Mouse (Mus musculus) layer of hippocampus, postnatal 10 days (tissue): Measurements from ENCODE around the gene Ralgps2. TPM values are rescaled to one million over a fixed set of nuclear protein-coding genes. Genes with fewer than 3 reads are reported as not detected.

Experiments
- DNase-seq, 2 experiments: peaks; one replicate each; pipeline ENCODE4 v3.0.0; 2021; ENCODE audit warnings: low spot score in 2 of 2
- total RNA-seq, 2 experiments: library from RNA; stranded (reverse); gene quantifications; 2 replicates each; pipeline ENCODE4 v1.2.3; 2021

Ralgps2 gene
- total RNA-seq, 2 experiments from 2014 or later, result 93.3 to 101 TPM

DNA sequence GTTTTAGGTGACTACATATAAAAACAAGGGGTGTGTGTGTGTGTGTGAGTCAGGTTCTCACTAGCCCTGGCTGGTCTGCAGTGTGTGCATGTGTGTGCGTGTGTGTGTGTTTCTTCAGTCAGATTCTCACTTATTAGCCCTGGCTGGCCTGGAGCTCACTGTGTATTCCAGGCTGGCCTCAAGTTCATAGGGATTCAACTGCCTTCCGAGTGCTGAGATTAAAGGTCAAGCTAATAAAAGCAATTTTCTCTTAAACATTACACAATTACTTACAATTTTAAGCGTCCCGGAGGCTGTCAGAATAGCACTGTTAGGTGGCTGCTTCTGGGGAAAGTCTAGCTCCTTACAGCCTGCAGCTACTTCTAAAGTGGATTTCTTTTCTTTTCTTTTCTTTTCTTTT is 101.2 kb downstream of the Ralgps2 start, which contains the start of gene Angptl1:
Angptl1 (plus strand) TSS at position 386 of the 400 bp plus-strand sequence.
- no peak for DNase-seq

DNA sequence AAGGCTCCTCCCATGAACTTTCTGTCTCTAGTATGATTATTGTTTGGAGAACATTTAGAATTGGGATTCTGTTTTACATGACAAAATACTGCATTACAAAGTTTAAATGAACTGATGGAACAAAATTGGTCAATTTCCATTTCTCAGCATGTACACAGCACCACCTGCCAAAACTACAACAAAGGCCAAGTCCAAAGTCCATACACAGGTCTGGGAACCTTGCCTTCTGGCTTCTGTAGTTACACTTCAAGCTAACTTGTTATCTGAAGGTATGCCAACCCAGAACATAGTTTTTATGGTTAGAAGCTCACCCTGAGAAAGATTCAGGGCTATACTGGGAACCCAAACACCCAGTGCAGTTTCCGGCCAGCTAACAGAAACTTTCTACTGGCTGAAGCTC is 120.2 kb downstream of the Ralgps2 start:
- DNase-seq, result no peak

DNA sequence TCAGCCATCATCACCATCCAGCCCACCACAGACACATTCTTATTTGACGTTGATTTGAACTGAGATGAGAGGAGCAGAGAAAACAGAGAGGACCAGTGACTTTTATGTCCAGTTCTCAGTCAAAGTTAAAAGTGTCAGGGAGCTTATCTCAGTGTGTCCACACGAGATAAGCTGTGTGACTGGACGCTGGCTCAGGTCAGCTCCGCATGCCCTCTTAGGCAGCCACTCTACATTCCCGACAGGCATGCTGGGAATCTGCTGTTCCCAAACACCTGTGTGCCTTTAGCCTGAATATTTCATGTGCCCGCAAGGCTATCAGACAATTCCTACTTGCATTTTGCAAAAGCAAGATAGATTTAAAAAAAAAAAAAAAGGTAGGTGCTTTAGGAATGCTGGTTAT is 125.9 kb downstream of the Ralgps2 start:
- DNase-seq, result no peak

DNA sequence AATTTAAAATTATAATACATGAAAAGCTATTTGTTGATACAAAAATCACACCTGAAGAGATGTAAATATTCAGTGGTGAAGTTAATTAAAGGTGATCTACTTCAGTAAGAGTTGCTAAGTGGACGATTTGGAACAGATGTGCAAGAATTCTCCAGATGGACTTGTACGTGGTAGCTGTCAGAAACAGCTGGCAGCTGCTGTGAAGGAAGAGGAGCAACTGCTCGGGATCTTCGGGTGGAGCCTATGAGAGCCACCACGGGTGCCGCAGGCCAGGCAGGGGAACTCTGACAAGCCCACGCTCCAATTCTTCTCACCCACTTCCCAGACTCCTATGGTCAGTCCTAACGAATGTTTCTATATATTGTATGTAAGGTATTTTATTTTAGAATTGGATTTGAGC is 126.7 kb downstream of the Ralgps2 start:
- no peak for DNase-seq

DNA sequence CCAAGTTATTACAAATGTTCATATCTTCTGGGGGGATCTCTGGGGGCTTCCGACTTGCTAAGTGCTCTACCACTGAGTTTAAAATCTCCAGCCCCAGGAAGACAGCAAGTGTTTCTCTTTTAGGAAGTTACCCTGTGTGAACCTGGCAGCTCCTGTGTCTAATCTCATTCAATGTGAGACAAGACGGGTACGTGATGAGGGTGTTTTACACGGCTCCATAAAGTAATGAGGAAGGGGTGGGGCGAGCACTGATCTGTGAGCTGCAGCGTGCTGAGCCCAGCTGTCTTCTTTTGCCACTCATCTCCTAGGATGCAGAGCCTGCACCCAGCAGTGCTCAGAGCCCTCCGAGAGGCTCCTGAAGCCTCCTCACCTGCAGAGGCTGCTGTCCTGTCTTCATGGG is 127.5 kb downstream of the Ralgps2 start:
- DNase-seq, result no peak

DNA sequence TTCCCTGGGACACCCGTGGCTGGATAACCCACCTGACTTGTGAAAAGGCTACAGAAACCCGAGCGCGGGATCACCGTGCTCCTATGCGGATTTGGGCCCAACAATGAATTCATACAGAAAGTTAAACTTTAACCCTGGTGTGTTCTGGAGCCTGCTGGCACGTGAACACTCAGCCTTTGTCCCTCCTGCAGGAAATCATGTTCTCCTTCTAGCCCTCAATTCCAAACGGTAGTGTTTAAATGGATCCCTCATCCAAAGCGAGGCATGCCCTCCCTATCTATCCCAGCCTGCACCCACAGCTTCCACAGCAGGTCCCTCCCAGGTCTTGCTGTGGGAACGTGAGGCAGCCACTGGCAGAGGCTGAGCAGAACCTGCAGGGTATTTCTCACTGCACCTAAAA is 131.1 kb downstream of the Ralgps2 start:
- DNase-seq, result no peak

DNA sequence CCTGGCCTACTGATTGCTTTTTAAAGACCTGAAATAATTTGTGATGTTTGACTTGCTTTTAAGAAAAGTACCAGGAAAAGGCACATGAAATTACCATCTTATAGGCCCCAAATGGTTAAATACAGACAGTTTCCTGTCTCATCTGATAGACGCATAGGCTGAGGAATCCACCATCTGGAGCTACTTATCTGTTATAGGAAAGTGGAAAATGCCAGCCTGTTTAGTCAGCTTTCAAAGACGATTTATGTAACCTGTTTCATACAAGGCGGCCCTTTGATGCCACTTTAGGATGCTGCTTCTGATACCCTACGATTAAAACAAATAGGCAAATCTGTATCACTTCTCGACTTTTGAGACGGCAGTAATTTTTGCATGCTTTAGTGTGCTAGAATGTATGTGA is 138.2 kb downstream of the Ralgps2 start:
- no peak for DNase-seq

DNA sequence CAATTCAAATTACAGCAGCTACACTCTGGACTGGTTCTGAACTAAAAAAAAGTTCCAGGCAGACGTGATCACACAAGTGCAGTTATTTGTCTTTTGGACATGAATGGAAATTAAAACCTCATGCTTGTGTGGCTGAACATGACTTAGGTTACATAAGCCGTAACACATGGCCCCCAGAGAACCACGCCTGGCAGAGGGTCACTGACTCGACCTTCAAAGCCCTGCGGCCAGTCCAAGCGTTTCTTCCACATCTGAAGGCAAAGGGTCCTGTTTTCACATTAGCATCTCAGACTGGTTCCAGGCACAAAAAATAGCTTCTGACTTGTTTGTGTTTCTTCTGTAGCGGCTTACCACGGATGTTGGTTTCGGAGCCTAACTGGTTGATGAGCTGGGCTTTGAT is 143.2 kb downstream of the Ralgps2 start:
- DNase-seq, result no peak

DNA sequence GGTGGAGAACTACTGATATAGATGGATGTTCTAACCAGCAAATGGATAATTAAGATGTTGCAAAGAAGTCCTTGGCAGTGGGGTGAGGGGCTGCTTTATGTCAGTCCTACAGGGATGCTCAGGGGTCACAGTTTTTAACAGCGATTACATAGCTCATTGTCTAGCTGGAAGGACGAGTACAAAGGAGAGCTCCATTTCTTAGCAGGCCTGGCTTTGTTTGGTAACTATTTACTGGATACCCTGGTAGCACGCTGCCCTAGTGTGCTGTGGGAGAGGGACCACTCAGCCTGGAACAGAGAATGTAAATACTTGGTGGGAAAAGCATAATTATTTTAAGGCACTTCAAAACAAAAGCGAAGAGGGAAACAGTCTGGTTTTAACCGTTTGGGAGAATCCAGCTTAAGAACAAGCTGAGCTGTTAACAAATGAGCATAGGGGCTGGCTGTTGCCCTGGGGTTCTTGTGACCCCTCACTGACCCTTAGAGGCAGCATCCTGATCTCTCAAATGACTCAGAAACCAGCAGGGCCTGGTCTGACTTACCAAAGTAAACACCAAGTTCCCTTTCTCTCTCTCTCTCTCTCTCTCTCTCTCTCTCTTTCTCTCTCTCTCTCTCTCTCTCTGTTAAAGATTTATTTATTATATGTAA is 149.5 kb downstream of the Ralgps2 start:
- no peak for DNase-seq

DNA sequence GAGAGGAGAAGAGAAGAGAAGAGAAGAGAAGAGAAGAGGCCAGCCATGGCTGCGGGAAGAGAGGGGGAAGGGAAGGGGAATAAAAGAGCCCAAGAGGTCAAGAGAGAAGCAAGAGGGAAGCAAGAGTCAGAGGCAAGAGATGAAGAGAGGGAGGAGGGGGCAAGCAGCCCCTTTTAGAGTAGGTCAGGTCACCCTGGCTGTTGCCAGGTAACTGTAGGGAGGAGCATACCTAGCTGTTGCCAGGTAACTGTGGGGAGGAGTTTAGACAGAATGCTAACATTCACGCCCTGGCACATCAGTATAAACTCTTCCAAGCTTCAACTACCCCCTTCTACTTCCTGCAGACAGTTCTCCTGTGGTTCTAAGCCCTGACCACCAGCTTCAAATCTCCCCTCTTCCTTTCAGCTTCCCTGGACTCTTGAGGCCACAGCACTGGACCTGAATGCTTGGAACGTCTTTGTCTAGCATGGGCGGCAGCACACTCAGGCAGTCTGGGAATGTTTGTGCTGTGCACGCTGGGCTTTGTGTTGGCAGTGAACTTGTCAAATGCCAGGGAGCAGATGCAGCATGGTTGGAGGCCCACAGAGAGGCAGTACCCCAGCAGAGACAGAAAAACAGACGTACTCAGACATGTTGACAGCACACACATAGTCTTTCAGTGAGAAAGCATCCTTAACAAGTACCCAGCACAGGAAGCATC is 152.1 kb downstream of the Ralgps2 start:
- DNase-seq, result no peak

DNA sequence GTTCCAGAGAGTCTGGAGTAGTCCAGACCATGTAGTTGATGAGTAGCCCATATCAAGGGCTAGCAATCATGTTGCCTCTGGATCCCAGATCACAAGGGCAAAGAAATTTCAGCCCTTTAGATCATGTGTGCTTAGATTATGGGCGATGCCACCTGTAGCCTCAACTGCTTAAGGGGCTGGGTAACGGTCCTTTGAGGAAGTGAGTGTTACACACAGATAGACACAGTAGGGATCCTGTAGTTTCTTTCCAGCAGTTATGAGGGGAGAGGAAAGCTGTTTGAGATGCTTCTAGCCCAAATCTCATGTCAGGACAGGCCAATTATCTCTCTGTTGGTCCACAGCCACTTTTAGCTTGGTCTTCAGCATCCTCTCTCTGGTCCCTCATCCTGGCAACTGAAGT is 153.4 kb downstream of the Ralgps2 start:
- DNase-seq, result no peak

DNA sequence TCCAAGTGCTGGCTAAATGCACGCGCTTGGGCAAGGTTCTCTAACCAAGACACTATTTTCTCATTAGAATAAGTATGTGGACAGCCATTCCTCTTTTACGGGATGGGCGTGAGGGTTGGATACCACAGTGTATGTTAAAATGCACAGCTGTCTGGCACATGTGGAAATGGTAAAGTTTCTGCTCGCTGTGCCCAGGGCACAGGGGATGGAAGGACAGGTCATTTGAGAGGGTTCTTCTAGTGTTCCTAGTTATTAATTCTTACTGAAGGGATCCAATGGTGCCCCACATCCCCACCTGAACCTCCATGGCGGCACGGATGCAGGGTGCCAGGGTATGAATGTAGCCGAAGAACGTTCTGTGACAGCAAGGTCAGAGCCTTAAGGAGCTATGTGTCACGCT is 154.5 kb downstream of the Ralgps2 start:
- DNase-seq, result no peak

DNA sequence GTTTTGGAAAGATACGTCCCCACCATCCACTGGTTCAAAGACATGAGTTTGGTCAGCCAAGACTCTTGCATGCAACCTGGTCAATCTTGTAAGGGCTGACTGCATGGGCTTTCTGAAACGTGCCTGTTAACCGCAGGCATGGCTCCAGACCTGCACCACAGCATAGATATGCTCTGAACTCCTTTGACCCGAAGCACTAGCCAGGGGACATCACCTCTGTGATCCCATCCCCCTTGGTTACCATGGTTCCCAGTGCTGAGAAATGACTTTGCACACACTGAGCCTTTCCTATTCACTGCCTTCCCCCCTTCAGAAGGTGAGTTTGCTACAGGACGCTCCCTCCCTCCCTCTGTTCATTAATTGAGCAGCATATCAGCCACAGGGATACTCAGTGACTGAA is 155.3 kb downstream of the Ralgps2 start:
- DNase-seq, result no peak

DNA sequence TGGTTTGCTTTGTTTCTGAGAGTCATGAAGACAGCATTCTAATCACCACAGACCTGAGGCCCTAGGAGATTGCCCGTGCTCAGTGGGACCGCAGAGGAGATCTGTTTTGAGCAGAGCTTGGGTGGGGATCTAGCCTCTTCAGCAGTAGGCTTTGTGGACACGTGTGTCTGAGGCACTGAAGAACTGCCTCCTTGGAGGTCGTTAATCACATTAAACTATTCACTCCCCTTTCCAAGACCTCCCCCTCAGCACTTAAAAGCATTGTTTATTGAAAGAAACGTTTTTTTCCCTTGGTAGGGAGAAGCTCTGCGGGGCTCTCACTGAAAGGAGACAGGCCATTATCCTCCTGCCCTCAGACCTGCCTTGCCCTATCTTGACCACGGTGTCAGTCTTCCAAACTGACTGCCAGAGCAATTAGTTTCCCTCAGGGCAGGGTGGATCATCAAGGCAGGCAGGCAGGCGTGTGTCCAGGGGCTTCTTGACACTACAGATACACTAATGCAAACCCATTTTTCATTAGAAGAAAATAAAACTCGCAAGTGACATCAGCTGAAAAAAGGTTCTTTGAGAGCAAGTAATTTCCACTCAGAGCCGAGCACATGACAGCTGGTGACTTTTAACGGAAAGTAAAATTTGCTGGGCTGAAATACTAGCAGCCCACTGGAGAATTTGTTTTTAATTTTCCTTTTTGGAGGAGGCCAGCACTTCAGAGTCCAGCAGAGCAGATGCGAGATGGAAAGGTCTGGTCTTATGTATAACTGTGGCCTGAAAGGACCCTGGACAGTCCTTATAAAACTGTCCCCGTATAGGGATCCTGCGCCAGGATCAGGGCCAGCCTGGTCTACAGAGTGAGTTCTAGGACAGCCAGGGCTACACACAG is 157.2 kb downstream of the Ralgps2 start:
- no peak for DNase-seq

DNA sequence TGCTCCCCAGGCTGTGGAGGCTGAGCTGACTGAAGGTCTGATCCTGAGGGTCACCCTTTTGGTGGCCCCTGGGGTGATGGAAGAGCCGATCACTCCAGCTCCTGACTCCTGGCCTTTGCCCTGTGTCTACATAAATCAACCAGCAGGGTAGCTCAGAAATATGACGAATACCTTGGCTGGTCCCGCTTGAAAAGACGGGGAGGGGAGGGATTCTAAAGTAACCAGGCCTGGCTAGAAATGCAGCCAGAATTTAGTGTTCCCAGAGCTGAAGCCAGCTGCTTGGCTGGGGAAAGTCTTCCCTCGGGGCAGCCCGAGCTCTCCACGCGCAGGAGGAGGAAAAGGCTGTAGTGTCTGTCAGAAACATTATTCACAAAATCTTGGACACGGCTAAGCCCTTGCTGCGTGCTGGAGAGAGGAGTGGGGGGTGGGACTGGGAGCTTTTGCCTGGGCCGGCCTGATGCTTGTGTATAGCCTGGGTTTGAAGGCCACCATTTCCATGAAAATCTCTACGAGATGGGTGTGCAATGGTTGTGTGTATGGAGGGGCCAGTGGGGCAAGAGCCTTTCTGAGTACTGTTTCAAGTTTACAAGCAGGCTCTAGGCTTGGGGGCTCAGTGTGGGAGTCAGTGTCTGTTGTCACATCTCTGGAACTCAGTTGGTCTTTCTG is 158.2 kb downstream of the Ralgps2 start:
- peak; percentile 44 to 51 for DNase-seq

DNA sequence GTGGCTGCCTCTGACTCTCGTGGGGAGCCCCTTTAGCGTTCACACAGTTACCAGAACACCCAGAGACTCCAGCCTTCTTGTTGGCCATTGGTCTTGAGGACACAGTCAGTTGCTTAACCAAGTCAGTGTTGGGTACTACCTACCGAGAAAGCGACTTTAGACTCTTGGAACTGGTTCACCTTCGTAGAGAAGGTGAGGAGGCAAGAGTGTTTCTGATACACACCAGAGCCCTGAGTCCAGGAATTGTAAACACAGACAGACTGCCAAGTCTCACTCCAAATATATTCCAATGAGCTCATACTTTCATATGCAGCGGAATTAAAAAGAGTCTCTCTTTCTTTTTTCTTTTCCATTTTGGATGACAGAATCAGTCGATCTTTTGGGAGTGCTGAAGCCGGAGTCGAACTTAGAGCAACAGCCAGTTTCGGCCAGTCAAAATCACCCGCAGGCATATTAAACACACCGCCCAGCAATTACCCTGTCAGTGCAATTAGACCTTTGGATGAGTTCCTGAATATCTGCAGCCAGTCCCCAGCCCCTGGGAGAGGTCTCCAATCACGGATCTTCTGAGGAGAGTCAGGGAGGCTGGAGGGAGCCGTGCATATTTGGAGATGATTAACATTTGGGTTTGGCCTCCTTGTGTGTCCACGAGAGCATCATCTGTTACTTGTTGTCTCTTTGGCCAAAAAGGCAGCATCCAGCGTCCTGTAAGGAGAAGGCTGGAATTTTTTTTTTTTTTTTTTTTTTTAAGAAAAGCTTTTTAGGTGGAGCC is 159.0 kb downstream of the Ralgps2 start:
- DNase-seq, result no peak

DNA sequence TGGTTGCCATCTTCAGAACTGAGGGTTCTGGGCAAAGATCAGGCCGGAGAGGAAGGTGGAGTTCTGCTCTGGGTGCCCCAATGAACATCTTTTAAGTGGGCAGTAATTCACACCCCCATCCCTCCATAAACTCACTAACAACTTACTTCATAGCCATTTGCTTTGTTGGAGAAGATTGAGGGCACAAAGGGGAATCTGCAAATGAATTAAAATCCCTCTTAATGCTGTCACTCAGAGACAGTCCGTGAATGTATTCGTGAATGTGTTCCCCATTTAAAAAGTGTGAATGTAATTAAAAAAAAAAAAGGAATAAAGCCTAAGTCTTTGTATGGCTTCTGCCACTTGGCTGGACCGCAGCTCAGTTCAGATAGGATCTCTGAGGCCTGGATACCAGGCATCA is 159.8 kb downstream of the Ralgps2 start:
- DNase-seq, result no peak

DNA sequence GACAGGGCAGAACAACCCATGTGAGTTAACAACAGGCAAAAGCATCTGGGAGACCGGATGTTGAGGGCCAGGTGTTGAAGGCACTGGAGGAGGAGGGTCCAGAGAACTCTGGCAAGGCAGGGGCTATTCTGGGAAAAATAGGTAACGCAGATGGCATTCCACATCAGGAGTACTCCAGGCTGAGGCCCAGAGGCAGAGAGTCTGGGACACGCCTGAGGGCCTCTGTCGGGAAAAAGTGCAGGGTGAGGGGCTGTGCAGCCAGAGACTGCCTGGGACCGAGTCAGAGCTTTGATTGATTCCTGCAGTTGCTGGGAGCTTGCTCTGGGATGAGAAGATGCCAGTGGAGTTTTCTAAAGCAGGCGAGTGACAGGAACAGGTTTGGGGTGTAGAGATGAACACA is 160.4 kb downstream of the Ralgps2 start:
- no peak for DNase-seq

DNA sequence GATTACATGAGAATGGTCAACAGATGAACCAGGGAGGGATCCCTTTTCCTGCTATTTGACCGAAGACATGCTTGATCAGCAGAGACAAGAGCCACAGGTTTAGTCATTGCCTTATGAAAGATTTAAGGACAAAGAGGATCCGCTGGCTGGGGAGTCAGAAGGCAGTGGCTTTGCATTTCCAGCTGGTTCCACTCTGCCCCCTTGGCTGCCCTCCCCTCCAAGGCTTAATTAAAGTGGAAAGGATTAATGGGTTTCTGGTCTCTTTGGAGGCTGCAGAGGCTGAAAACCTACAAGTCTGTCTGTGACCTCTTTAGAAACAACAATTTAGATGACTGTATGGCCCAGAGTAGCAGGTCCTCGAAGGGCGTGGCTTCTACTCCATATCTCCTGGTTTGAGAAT is 161.5 kb downstream of the Ralgps2 start:
- DNase-seq, result no peak

DNA sequence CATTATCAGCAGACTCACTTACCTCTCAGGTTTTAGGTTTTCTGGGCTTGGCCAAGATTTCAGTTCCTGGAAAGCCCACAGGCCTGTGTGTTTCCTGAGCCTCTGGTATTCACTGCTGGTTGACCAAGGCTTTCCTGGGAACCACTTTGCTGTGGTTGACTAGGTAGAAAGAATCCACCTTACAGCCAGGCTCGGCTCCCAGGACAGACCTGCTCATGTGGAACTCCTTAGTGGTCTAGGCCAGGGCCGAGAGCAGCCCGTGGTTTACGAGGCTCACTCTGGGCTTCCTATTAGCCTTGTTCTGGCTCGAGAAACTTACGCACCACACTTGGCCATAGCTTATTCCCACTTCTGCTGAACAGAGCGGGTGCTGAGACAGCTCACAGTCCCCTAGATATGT is 163.4 kb downstream of the Ralgps2 start:
- DNase-seq, result no peak

DNA sequence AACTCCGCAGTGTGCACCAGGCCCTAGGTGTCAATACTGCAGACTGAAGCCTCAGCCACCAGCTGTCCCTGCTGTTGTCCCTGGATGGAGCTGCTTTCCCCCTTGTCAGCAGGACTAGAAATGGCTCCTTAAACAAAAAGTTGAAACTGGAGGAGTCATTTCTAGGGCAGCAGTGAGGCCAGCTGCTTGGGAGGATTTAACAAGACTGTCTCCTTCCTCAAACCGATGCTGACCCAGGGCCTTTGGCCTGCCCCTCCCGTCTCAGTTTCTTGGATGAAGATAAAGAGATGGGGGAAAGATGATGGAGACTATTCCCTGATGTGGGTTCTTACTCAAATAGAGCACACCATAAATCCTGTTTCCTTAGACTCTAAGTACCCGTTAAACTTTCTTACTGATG is 164.2 kb downstream of the Ralgps2 start:
- no peak for DNase-seq
